24 mouse cellular contexts compared by ENCODE assay signal in the genomic region with DNA sequence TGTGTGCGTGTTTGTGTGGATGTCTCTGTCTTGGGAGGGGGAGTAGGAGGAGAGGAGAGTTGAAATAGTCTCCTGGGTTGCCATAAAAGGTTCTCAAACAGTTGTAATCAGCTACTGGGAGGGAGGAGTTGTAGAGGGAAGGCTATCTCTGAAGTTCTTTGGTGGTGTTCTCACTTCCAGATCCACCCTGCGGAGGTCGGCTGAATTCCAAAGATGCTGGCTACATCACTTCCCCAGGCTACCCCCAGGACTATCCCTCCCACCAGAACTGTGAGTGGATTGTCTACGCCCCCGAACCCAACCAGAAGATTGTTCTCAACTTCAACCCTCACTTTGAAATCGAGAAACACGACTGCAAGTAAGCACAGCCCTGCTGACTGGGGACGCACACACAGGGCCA. TPM values are rescaled to one million over a fixed set of nuclear protein-coding genes. Genes with fewer than 3 reads are reported as not detected.
DNase-seq lines count a peak whose midpoint lies in the region; ATAC-seq and TF ChIP-seq lines count a peak whose summit lies in the region.
"Had no signal": no experiment of that assay in that cellular context is flagged by ENCODE, and none has a peak within 500 bp of the region (broad histone marks: within the 10 kb centered on the region; RNA-seq: fewer than 3 reads in every experiment).

No protein-coding gene starts in this region.

- H3K4me1 ChIP-seq in heart, postnatal 0 days (ENCODE audit: control insufficient read depth, insufficient read depth): no peaks in the 10 kb centered on the region; the same call in 1 of the 2 replicates
- peaks cover 46% of the 10 kb centered on the region for H3K4me1 ChIP-seq in neural tube, embryonic 13.5 days (replicated peaks)
- H3K4me1 ChIP-seq in cortical plate, adult 2 months (ENCODE audit: control insufficient read depth, insufficient read depth, low read length): peaks cover 4% of the 10 kb centered on the region; the same call in 1 of the 2 replicates
- peaks cover 12% of the 10 kb centered on the region; the same call in 1 of the 2 replicates for H3K4me1 ChIP-seq in small intestine, adult 2 months (ENCODE audit: control insufficient read depth, insufficient read depth, insufficient read length, low read length)

- H3K27me3 ChIP-seq in heart, postnatal 0 days (ENCODE audit: control insufficient read depth, insufficient read depth, low read length): no peaks in the 10 kb centered on the region
- H3K27me3 ChIP-seq in neural tube, embryonic 13.5 days: no peaks in the 10 kb centered on the region; the same call in 1 of the 2 replicates
- H3K27me3 ChIP-seq in small intestine, adult 2 months (ENCODE audit: control insufficient read depth, insufficient read depth, low read length): no peaks in the 10 kb centered on the region
- H3K27me3 ChIP-seq: heart, embryonic 12.5 days; limb, embryonic 13.5 days had no signal

- no peak for TF ChIP-seq POLR2A in cortical plate, adult 2 months (IDR thresholded peaks at IDR 0.05; ENCODE audit: extremely low read depth, insufficient read depth, low read length)
- TF ChIP-seq POLR2A in small intestine, adult 2 months (IDR thresholded peaks at IDR 0.05; ENCODE audit: low read depth, low read length): no peak

- H3K27ac ChIP-seq in heart, postnatal 0 days (ENCODE audit: low read depth): 0 out of 2 replicates have a peak overlapping the region, but pooled peaks have one; percentile 13
- peak overlapping the region; percentile 78; the same call in 1 of the 2 replicates for H3K27ac ChIP-seq in neural tube, embryonic 13.5 days (replicated peaks)
- peak overlapping the region; percentile 16; the same call in 1 of the 2 replicates for H3K27ac ChIP-seq in cortical plate, adult 2 months (ENCODE audit: insufficient read depth, low read length)
- H3K27ac ChIP-seq in small intestine, adult 2 months (ENCODE audit: insufficient read depth, low read depth, low read length): peak overlapping the region; percentile 35; the same call in 1 of the 2 replicates
- H3K27ac ChIP-seq: limb, embryonic 13.5 days; liver, embryonic 13.5 days had no signal

- no peak overlapping the region for H3K9ac ChIP-seq in heart, postnatal 0 days (replicated peaks; ENCODE audit: low read depth, low read length)
- 0 out of 2 replicates have a peak overlapping the region, but pooled peaks have one; percentile 44 for H3K9ac ChIP-seq in neural tube, embryonic 13.5 days
- H3K9ac ChIP-seq: heart, embryonic 12.5 days; limb, embryonic 13.5 days; liver, embryonic 13.5 days; lung, embryonic 14.5 days had no signal

- WGBS in heart, postnatal 0 days: 50% methylated on average over 8 of the region's 8 CpGs
- 63% methylated on average over 8 of the region's 8 CpGs for WGBS in neural tube, embryonic 13.5 days
- WGBS in small intestine, adult 2 months: 80% methylated on average over 8 of the region's 8 CpGs

- no peak overlapping the region for H3K4me3 ChIP-seq in heart, postnatal 0 days (ENCODE audit: low read depth, low read length)
- H3K4me3 ChIP-seq in neural tube, embryonic 13.5 days: no peak overlapping the region
- H3K4me3 ChIP-seq in cortical plate, adult 2 months (ENCODE audit: insufficient read depth, low read length): no peak overlapping the region
- H3K4me3 ChIP-seq in small intestine, adult 2 months (ENCODE audit: low read depth, low read length): no peak overlapping the region
- H3K4me3 ChIP-seq: heart, embryonic 12.5 days; limb, embryonic 13.5 days; liver, embryonic 13.5 days had no signal

- no peak for TF ChIP-seq CTCF in heart, postnatal 0 days (IDR thresholded peaks at IDR 0.05; ENCODE audit: low read depth)
- no peak for TF ChIP-seq CTCF in cortical plate, adult 2 months (IDR thresholded peaks at IDR 0.05; ENCODE audit: extremely low read depth, insufficient read depth, low read length)
- no peak for TF ChIP-seq CTCF in small intestine, adult 2 months (IDR thresholded peaks at IDR 0.05; ENCODE audit: extremely low read depth, insufficient read length, insufficient replicate concordance, low read depth, low read length)

- TF ChIP-seq EP300 in heart, postnatal 0 days (IDR thresholded peaks at IDR 0.05; ENCODE audit: low read depth): no peak

- no peak for ATAC-seq in heart, postnatal 0 days (ENCODE audit: insufficient read depth, low read depth)
- no peak for ATAC-seq in neural tube, embryonic 13.5 days (ENCODE audit: low read depth)
- ATAC-seq: CD4-positive, CD25-positive, alpha-beta regulatory T cell, adult 4 months; midbrain, embryonic 16.5 days had no signal

- no peak for DNase-seq in heart, postnatal 0 days (ENCODE audit: low spot score)
- no peak for DNase-seq in heart, postnatal 36 days
- DNase-seq in neural tube, embryonic 10.5 days (ENCODE audit: extremely low spot score, low spot score): no peak
- no peak for DNase-seq in layer of hippocampus, postnatal 14 days (ENCODE audit: low spot score in 2 of 2)
- DNase-seq in ovary, postnatal 14 days (ENCODE audit: low spot score): no peak
- DNase-seq: adrenal gland, postnatal 14 days; cerebellum, adult 11-12 months; cerebellum, postnatal 14 days; embryo, embryonic 11 days; gastrocnemius, postnatal 14 days; heart, postnatal 4 days; liver, embryonic 13.5 days; lung, embryonic 14.5 days; lung, postnatal 36 days; spleen, adult 18-20 months; thymus, postnatal 36 days had no signal

- peaks cover 4% of the 10 kb centered on the region; the same call in 1 of the 2 replicates for H3K9me3 ChIP-seq in heart, postnatal 0 days (replicated peaks; ENCODE audit: control insufficient read depth, low read length)
- peaks cover 3% of the 10 kb centered on the region; the same call in 1 of the 2 replicates for H3K9me3 ChIP-seq in neural tube, embryonic 13.5 days
- H3K9me3 ChIP-seq: G1E; heart, embryonic 12.5 days; limb, embryonic 13.5 days; liver, embryonic 13.5 days had no signal

- no peak overlapping the region for H3K4me2 ChIP-seq in heart, postnatal 0 days (ENCODE audit: low read depth, low read length)
- no peak overlapping the region for H3K4me2 ChIP-seq in neural tube, embryonic 13.5 days
- H3K4me2 ChIP-seq: heart, embryonic 12.5 days; limb, embryonic 13.5 days; liver, embryonic 13.5 days; lung, embryonic 14.5 days had no signal

- 0 out of 2 replicates have a peak, but pooled peaks cover 4% of the 10 kb centered on the region for H3K36me3 ChIP-seq in heart, postnatal 0 days (replicated peaks; ENCODE audit: control insufficient read depth, insufficient read depth, low read length)
- H3K36me3 ChIP-seq in neural tube, embryonic 13.5 days: peaks cover 36% of the 10 kb centered on the region
- no peaks in the 10 kb centered on the region for H3K36me3 ChIP-seq in small intestine, adult 2 months (ENCODE audit: control insufficient read depth, insufficient read depth, low read length)
- H3K36me3 ChIP-seq: G1E; heart, embryonic 12.5 days; liver, embryonic 13.5 days had no signal

- intact Hi-C loops in heart, postnatal 36 days (cut with DNase I): no loop called here

RNA-seq across cellular contexts. Expression of a gene that starts 15.7 kb away (rescaled TPM):
- 12.8 and 20.2 TPM in 2 replicates for total RNA-seq in heart, postnatal 0 days (2014; rRNA removed; ENCODE audit: low replicate concordance)
- polyA plus RNA-seq in heart, postnatal 0 days (2015; fragmentation: Nextera tagmentation; extraction: Ambion mirVana): 5.2 and 5.4 TPM in 2 replicates
- total RNA-seq in heart, postnatal 36 days (2021): 10 to 100 TPM; 25.3 to 28.3 TPM
- polyA plus RNA-seq in neural tube, embryonic 13.5 days (2015; fragmentation: Nextera tagmentation; extraction: Ambion mirVana): 32.7 and 37.0 TPM in 2 replicates
- polyA plus RNA-seq in cortical plate, adult 2 months (2012; rRNA removed): 7.7 and 8.8 TPM in 2 replicates
- 5.6 and 6.6 TPM in 2 replicates for polyA plus RNA-seq in small intestine, adult 2 months (2012; rRNA removed)
- 10 to 100 TPM; 70.2 to 79.5 TPM for total RNA-seq in layer of hippocampus, postnatal 14 days (2021)

Comparison
In these comparisons a context has a peak if more than half of its experiments do, and no peak if none do; other contexts are left out.
1. H3K27ac ChIP-seq: peak in every context shown above with its lines; median percentile 78 in neural tube, embryonic 13.5 days; 35 in small intestine, adult 2 months; 16 in cortical plate, adult 2 months; 13 in heart, postnatal 0 days.